8 mouse cellular contexts compared by ENCODE assay signal in the genomic region with DNA sequence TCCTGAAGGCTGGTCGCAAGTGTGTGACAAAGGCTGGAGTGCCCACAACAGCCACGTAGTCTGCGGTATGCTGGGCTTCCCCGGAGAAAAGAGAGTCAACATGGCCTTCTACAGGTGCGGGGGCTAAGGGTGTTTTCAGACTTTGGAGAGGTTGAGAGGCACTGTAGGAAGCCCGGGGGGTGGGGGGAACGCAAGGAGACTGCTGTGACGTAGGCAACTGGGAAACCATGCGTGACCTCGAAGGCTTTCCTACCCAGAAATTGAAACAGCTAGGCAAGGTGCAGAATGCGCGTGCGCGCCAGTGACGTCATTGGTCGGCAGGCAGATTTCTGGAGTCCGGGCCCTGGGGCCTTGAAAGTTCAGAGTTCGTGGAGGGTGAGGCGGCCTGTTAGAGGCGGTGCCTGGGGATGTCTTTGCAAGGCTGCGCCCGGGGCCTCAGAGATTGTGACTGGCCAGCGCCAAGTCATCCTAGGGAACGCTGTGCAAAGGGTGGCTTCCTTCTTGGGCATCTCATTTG. TPM values are rescaled to one million over a fixed set of nuclear protein-coding genes. Genes with fewer than 3 reads are reported as not detected.
DNase-seq lines count a peak whose midpoint lies in the region; ATAC-seq and TF ChIP-seq lines count a peak whose summit lies in the region.

No protein-coding gene starts in this region.

- peak overlapping the region; percentile 46 for H3K27ac ChIP-seq in gastrocnemius, adult 2 months
- H3K27ac ChIP-seq in hindbrain, embryonic 16.5 days (ENCODE audit: low read depth, low read length), result no peak overlapping the region

- peak; percentile 46 for ATAC-seq in hindbrain, embryonic 16.5 days

- H3K4me2 ChIP-seq in hindbrain, embryonic 16.5 days (ENCODE audit: low read length), result peak overlapping the region; percentile 87

- no peaks in the 10 kb centered on the region for H3K36me3 ChIP-seq in hindbrain, embryonic 16.5 days (ENCODE audit: control insufficient read depth, insufficient read depth, low read length)

- H3K27me3 ChIP-seq in hindbrain, embryonic 16.5 days (replicated peaks; ENCODE audit: control insufficient read depth, insufficient read depth, low read length), result peaks cover 2% of the 10 kb centered on the region; the same call in 1 of the 2 replicates

- peaks cover 12% of the 10 kb centered on the region for H3K4me1 ChIP-seq in hindbrain, embryonic 16.5 days (ENCODE audit: control insufficient read depth, insufficient read depth, low read depth, low read length)

- peak overlapping the region; percentile 57 for H3K9ac ChIP-seq in hindbrain, embryonic 16.5 days (ENCODE audit: low read depth, low read length)

- no peaks in the 10 kb centered on the region for H3K9me3 ChIP-seq in hindbrain, embryonic 16.5 days (ENCODE audit: control insufficient read depth, low read length)

- 8% methylated on average over 24 of the region's 24 CpGs for WGBS in hindbrain, embryonic 16.5 days

- no peak for TF ChIP-seq CTCF in gastrocnemius, adult 2 months (IDR thresholded peaks at IDR 0.05)

- peak overlapping the region; percentile 63 for H3K4me3 ChIP-seq in gastrocnemius, adult 2 months
- peak overlapping the region; percentile 36 for H3K4me3 ChIP-seq in hindbrain, embryonic 16.5 days (ENCODE audit: low read length)

- peak; percentile 79 for DNase-seq in WW6 (ENCODE audit: low read depth, low spot score)
- peak; percentile 81 to 85 for DNase-seq in cerebellum, postnatal 4 days (ENCODE audit: low spot score in 2 of 2)
- DNase-seq in gastrocnemius, adult 2 months, result peak; percentile 93
- peak; percentile 85 for DNase-seq in layer of hippocampus, postnatal 36 days
- peak; percentile 96 for DNase-seq in lung, postnatal 14 days
- peak; percentile 86 for DNase-seq in ovary, postnatal 36 days (ENCODE audit: low spot score)
- peak; percentile 93 for DNase-seq in thymus, postnatal 14 days

- intact Hi-C loops in gastrocnemius, adult 2 months (cut with DNase I), result no loop called here

RNA-seq across cellular contexts. Expression of a gene that starts 4.6 kb away (rescaled TPM):
- total RNA-seq in gastrocnemius, adult 2 months (2021), result 1 to 10 TPM; 2.1 to 3.5 TPM
- polyA plus RNA-seq in hindbrain, embryonic 16.5 days (2015; fragmentation: Nextera tagmentation; extraction: Ambion mirVana), result 7.1 and 8.5 TPM in 2 replicates
- total RNA-seq in layer of hippocampus, postnatal 36 days (2021), result 1 to 10 TPM; 4.1 to 5.4 TPM

RNA-seq across cellular contexts. Expression of a gene that starts 5.3 kb away (rescaled TPM):
- 1 to 10 TPM; 1.3 to 4.1 TPM for total RNA-seq in gastrocnemius, adult 2 months (2021)
- polyA plus RNA-seq in hindbrain, embryonic 16.5 days (2015; fragmentation: Nextera tagmentation; extraction: Ambion mirVana), result 2.1 and 2.2 TPM in 2 replicates
- total RNA-seq in layer of hippocampus, postnatal 36 days (2021), result 1 to 10 TPM; 2.5 to 2.6 TPM

RNA-seq across cellular contexts. Expression of a gene that starts 15.8 kb away (rescaled TPM):
- total RNA-seq in gastrocnemius, adult 2 months (2021), result 100 to 1,000 TPM in 1 of 2 experiments, 10 to 100 TPM in 1; 94.5 to 101 TPM
- 179 and 193 TPM in 2 replicates for polyA plus RNA-seq in hindbrain, embryonic 16.5 days (2015; fragmentation: Nextera tagmentation; extraction: Ambion mirVana)
- 100 to 1,000 TPM; 121 to 142 TPM for total RNA-seq in layer of hippocampus, postnatal 36 days (2021)

RNA-seq across cellular contexts. Expression of a gene that starts 16.5 kb away (rescaled TPM):
- total RNA-seq in gastrocnemius, adult 2 months (2021), result 10 to 100 TPM; 14.1 to 21.5 TPM
- 85.6 and 88.5 TPM in 2 replicates for polyA plus RNA-seq in hindbrain, embryonic 16.5 days (2015; fragmentation: Nextera tagmentation; extraction: Ambion mirVana)
- 10 to 100 TPM; 47.1 to 49.0 TPM for total RNA-seq in layer of hippocampus, postnatal 36 days (2021)

RNA-seq across cellular contexts. Expression of a gene that starts 19.1 kb away (rescaled TPM):
- total RNA-seq in gastrocnemius, adult 2 months (2021), result 1 to 10 TPM in 1 of 2 experiments, under 1 TPM in 1; 0.20 to 1.1 TPM
- polyA plus RNA-seq in hindbrain, embryonic 16.5 days (2015; fragmentation: Nextera tagmentation; extraction: Ambion mirVana), result 0.28 and 0.71 TPM in 2 replicates
- under 1 TPM; 0.40 to 0.94 TPM for total RNA-seq in layer of hippocampus, postnatal 36 days (2021)
